Mouse (Mus musculus) liver, embryonic 16.5 days (tissue): Measurements from ENCODE around the gene 9930104L06Rik. TPM values are rescaled to one million over a fixed set of nuclear protein-coding genes. Genes with fewer than 3 reads are reported as not detected.

Experiments used
- ATAC-seq: fragments of 200-750 bp; cut with Nextera tagmentation; 2 replicates; pipeline ENCODE4 v1.8.0; 2017; ENCODE audit warnings: low read depth, mild to moderate bottlenecking, moderate number of reproducible peaks, moderate library complexity
- H3K27ac ChIP-seq: fragments of 300-500 bp; sonication (generic); 2 replicates; pipeline ENCODE4 v1.5.1; 2014; ENCODE audit warnings: mild to moderate bottlenecking, low read length
- H3K27me3 ChIP-seq: fragments of 300-500 bp; sonication (generic); 2 replicates; pipeline ENCODE4 v1.6.1; 2014; ENCODE audit warnings: low read depth, low read length, mixed read lengths; ENCODE audit not compliant: control insufficient read depth, insufficient read depth
- H3K36me3 ChIP-seq: fragments of 300-500 bp; sonication (generic); 2 replicates; pipeline ENCODE4 v1.6.1; 2014; ENCODE audit warnings: mild to moderate bottlenecking; ENCODE audit not compliant: control insufficient read depth, insufficient read depth
- H3K4me1 ChIP-seq: fragments of 300-500 bp; sonication (generic); 2 replicates; pipeline ENCODE4 v1.6.1; 2014; ENCODE audit warnings: low read depth, low read length, mixed read lengths; ENCODE audit not compliant: control insufficient read depth
- H3K4me2 ChIP-seq: fragments of 300-500 bp; sonication (generic); 2 replicates; pipeline ENCODE4 v1.6.1; 2014; ENCODE audit warnings: low read depth, low read length, mixed read lengths
- H3K4me3 ChIP-seq: fragments of 300-500 bp; sonication (generic); 2 replicates; pipeline ENCODE4 v1.5.1; 2014; ENCODE audit warnings: low read depth, mild to moderate bottlenecking, low read length
- H3K9ac ChIP-seq: fragments of 300-500 bp; sonication (generic); 2 replicates; pipeline ENCODE4 v1.6.1; 2014; ENCODE audit warnings: low read depth, low read length
- H3K9me3 ChIP-seq: fragments of 300-500 bp; sonication (generic); replicated peaks from 2 replicates; pipeline ENCODE4 v1.6.1; 2016; ENCODE audit warnings: low read length; ENCODE audit not compliant: control insufficient read depth
- WGBS: fragments of 180-500 bp; shearing (Covaris S2); extraction: QIAGEN DNeasy Blood & Tissue Kit; methylation state at CpG from one replicate; pipeline ENCODE4 v1.1.7; 2014; ENCODE audit not compliant: insufficient replicate concordance; 5-methylcytosine and 5-hydroxymethylcytosine counted together
- polyA plus RNA-seq: library from polyadenylated mRNA; unstranded; fragments of >200 nt; fragmentation: Nextera tagmentation; extraction: Ambion mirVana; gene quantifications from 2 replicates; pipeline ENCODE4 v1.2.1, GENCODE M21; 2015

Gene 9930104L06Rik
- polyA plus RNA-seq, 1 experiment from 2014 or later, result 4.3 TPM

GRCm38 (mm10) chr4:124970194-124970593 lies 33.3 kb downstream of the 9930104L06Rik start:
- ATAC-seq, result no peak
- no peaks in the 10 kb centered on the region for H3K9me3 ChIP-seq
- H3K4me3 ChIP-seq, result no peak overlapping the region
- no peak overlapping the region for H3K9ac ChIP-seq
- no peaks in the 10 kb centered on the region for H3K36me3 ChIP-seq
- H3K4me2 ChIP-seq, result no peak overlapping the region
- 62% methylated on average over 11 of the region's 11 CpGs for WGBS
- no peak overlapping the region for H3K27ac ChIP-seq
- no peaks in the 10 kb centered on the region for H3K4me1 ChIP-seq
- H3K27me3 ChIP-seq, result no peaks in the 10 kb centered on the region

GRCm38 (mm10) chr4:124970677-124971076 lies 33.8 kb downstream of the 9930104L06Rik start:
- no peak overlapping the region for H3K4me3 ChIP-seq
- H3K36me3 ChIP-seq, result no peaks in the 10 kb centered on the region
- H3K4me1 ChIP-seq, result no peaks in the 10 kb centered on the region
- ATAC-seq, result no peak
- 47% methylated on average over 5 of the region's 5 CpGs for WGBS
- no peak overlapping the region for H3K27ac ChIP-seq
- H3K27me3 ChIP-seq, result no peaks in the 10 kb centered on the region
- no peak overlapping the region for H3K9ac ChIP-seq
- no peak overlapping the region for H3K4me2 ChIP-seq
- H3K9me3 ChIP-seq, result no peaks in the 10 kb centered on the region

GRCm38 (mm10) chr4:124971094-124971493 lies 34.2 kb downstream of the 9930104L06Rik start:
- Histone ChIP-seq H3K36me3 (no peaks in the 10 kb centered on the region), H3K4me3 (no peak overlapping the region), H3K4me2 (no peak overlapping the region), H3K4me1 (no peaks in the 10 kb centered on the region), H3K9me3 (no peaks in the 10 kb centered on the region), H3K27ac (no peak overlapping the region), H3K9ac (no peak overlapping the region), H3K27me3 (no peaks in the 10 kb centered on the region)
- 62% methylated on average over 8 of the region's 8 CpGs for WGBS
- no peak for ATAC-seq

GRCm38 (mm10) chr4:124972316-124972715 lies 35.5 kb downstream of the 9930104L06Rik start:
- no peaks in the 10 kb centered on the region for H3K4me1 ChIP-seq
- no peak overlapping the region for H3K4me3 ChIP-seq
- no peak overlapping the region for H3K27ac ChIP-seq
- H3K36me3 ChIP-seq, result no peaks in the 10 kb centered on the region
- H3K4me2 ChIP-seq, result no peak overlapping the region
- 49% methylated on average over 9 of the region's 9 CpGs for WGBS
- H3K9me3 ChIP-seq, result no peaks in the 10 kb centered on the region
- H3K27me3 ChIP-seq, result no peaks in the 10 kb centered on the region
- H3K9ac ChIP-seq, result no peak overlapping the region
- no peak for ATAC-seq

- H3K4me2 ChIP-seq, result no peak overlapping the region
- H3K4me1 ChIP-seq, result no peaks in the 10 kb centered on the region
- H3K9ac ChIP-seq, result no peak overlapping the region
- 45% methylated on average over 2 of the region's 2 CpGs for WGBS
- H3K9me3 ChIP-seq, result no peaks in the 10 kb centered on the region
- no peak overlapping the region for H3K27ac ChIP-seq
- no peaks in the 10 kb centered on the region for H3K36me3 ChIP-seq
- no peaks in the 10 kb centered on the region for H3K27me3 ChIP-seq
- H3K4me3 ChIP-seq, result no peak overlapping the region
- no peak for ATAC-seq
Observed at GRCm38 (mm10) chr4:124973296-124973695, 36.4 kb downstream of the 9930104L06Rik start.

- Histone ChIP-seq H3K9me3 (no peaks in the 10 kb centered on the region), H3K9ac (no peak overlapping the region), H3K27me3 (peaks cover 3% of the 10 kb centered on the region), H3K27ac (no peak overlapping the region), H3K4me1 (no peaks in the 10 kb centered on the region), H3K4me2 (no peak overlapping the region), H3K4me3 (no peak overlapping the region), H3K36me3 (no peaks in the 10 kb centered on the region)
- WGBS, result 20% methylated on average over 5 of the region's 5 CpGs
- ATAC-seq, result no peak
Observed at GRCm38 (mm10) chr4:124978201-124978600, 41.4 kb downstream of the 9930104L06Rik start.

- 15% methylated on average over 9 of the region's 9 CpGs for WGBS
- Histone ChIP-seq H3K4me3 (no peak overlapping the region), H3K4me1 (no peaks in the 10 kb centered on the region; the same call in 1 of the 2 replicates), H3K36me3 (no peaks in the 10 kb centered on the region), H3K27me3 (peaks cover 61% of the 10 kb centered on the region), H3K9me3 (no peaks in the 10 kb centered on the region), H3K4me2 (no peak overlapping the region), H3K9ac (no peak overlapping the region), H3K27ac (no peak overlapping the region)
- ATAC-seq, result no peak
Observed at GRCm38 (mm10) chr4:124983893-124984526, 47.2 kb downstream of the 9930104L06Rik start.

GRCm38 (mm10) chr4:124984871-124985670 lies 48.2 kb downstream of the 9930104L06Rik start:
- WGBS, result 9% methylated on average over 18 of the region's 18 CpGs
- no peaks in the 10 kb centered on the region; the same call in 1 of the 2 replicates for H3K4me1 ChIP-seq
- no peaks in the 10 kb centered on the region for H3K9me3 ChIP-seq
- no peak overlapping the region for H3K9ac ChIP-seq
- no peak overlapping the region for H3K4me3 ChIP-seq
- peaks cover 71% of the 10 kb centered on the region for H3K27me3 ChIP-seq
- H3K27ac ChIP-seq, result no peak overlapping the region
- H3K36me3 ChIP-seq, result no peaks in the 10 kb centered on the region
- ATAC-seq, result no peak
- H3K4me2 ChIP-seq, result no peak overlapping the region
